Mouse (Mus musculus): ENCODE measurements around the gene Lrrc36. TPM values are rescaled to one million over a fixed set of nuclear protein-coding genes. Genes with fewer than 3 reads are reported as not detected.

The Lrrc36 gene
- polyA plus RNA-seq, 1 experiment from 2014 or later = 0.11 TPM

DNA sequence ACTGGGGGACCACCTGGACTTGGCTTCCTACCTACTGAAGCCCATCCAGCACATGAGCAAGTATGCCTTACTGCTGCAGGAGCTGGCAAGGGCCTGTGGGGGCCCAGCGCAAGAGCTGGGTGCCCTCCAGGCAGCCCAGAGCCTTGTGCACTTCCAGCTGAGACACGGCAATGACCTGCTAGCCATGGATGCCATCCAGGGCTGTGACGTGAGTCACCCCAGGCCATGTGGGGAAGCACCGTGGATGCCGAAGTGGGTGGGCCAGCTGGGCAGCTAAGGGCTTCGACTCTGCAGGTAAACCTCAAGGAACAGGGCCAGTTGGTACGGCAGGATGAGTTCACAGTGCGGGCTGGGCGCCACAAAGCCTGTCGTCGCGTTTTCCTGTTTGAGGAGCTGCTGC lies 33.1 kb upstream of the Lrrc36 start:
- DNase-seq (no peak), ATAC-seq (no peak)
- WGBS (ENCODE audit: insufficient replicate concordance) = 68% methylated on average over 12 of the region's 12 CpGs
- no peaks in the 10 kb centered on the region for H3K9me3 ChIP-seq (ENCODE audit: low read length)
- no peak overlapping the region for H3K4me3 ChIP-seq (ENCODE audit: low read depth, low read length)
- no peaks in the 10 kb centered on the region for H3K36me3 ChIP-seq (replicated peaks; ENCODE audit: insufficient read depth, low read length)
- H3K4me2 ChIP-seq (ENCODE audit: low read depth, low read length) = no peak overlapping the region
- no peak for TF ChIP-seq CTCF (IDR thresholded peaks at IDR 0.05; ENCODE audit: low read depth)
- no peak for TF ChIP-seq EP300 (IDR thresholded peaks at IDR 0.05; ENCODE audit: low read depth)
- H3K27me3 ChIP-seq (ENCODE audit: insufficient read depth, low read length) = no peaks in the 10 kb centered on the region
- no peak overlapping the region for H3K27ac ChIP-seq (ENCODE audit: low read depth)
- H3K9ac ChIP-seq (replicated peaks) = no peak overlapping the region
- no peaks in the 10 kb centered on the region for H3K4me1 ChIP-seq (ENCODE audit: insufficient read depth)

GRCm38 (mm10) chr8:105384070-105384469 lies 29.3 kb upstream of the Lrrc36 start:
- no peak for TF ChIP-seq EP300 (IDR thresholded peaks at IDR 0.05; ENCODE audit: low read depth)
- peak; percentile 29; the same call in 1 of the 2 replicates for TF ChIP-seq CTCF (IDR thresholded peaks at IDR 0.05; ENCODE audit: low read depth)
- Histone ChIP-seq H3K4me3 (ENCODE audit: low read depth, low read length) (no peak overlapping the region), H3K27ac (ENCODE audit: low read depth) (no peak overlapping the region), H3K4me2 (ENCODE audit: low read depth, low read length) (no peak overlapping the region), H3K9ac (replicated peaks) (no peak overlapping the region), H3K9me3 (ENCODE audit: low read length) (no peaks in the 10 kb centered on the region), H3K36me3 (replicated peaks; ENCODE audit: insufficient read depth, low read length) (no peaks in the 10 kb centered on the region), H3K4me1 (ENCODE audit: insufficient read depth) (no peaks in the 10 kb centered on the region), H3K27me3 (ENCODE audit: insufficient read depth, low read length) (no peaks in the 10 kb centered on the region)
- 95% methylated on average over 2 of the region's 2 CpGs for WGBS (ENCODE audit: insufficient replicate concordance)
- ATAC-seq = no peak
- DNase-seq = no peak

GRCm38 (mm10) chr8:105387151-105387550 lies 26.2 kb upstream of the Lrrc36 start:
- Histone ChIP-seq H3K4me1 (ENCODE audit: insufficient read depth) (no peaks in the 10 kb centered on the region), H3K4me2 (ENCODE audit: low read depth, low read length) (no peak overlapping the region), H3K27me3 (ENCODE audit: insufficient read depth, low read length) (no peaks in the 10 kb centered on the region), H3K9ac (replicated peaks) (no peak overlapping the region), H3K9me3 (ENCODE audit: low read length) (no peaks in the 10 kb centered on the region), H3K36me3 (replicated peaks; ENCODE audit: insufficient read depth, low read length) (no peaks in the 10 kb centered on the region), H3K4me3 (ENCODE audit: low read depth, low read length) (no peak overlapping the region), H3K27ac (ENCODE audit: low read depth) (no peak overlapping the region)
- DNase-seq (no peak), ATAC-seq (no peak)
- 50% methylated on average over 1 of the region's 1 CpGs for WGBS (ENCODE audit: insufficient replicate concordance)
- TF ChIP-seq EP300 (IDR thresholded peaks at IDR 0.05; ENCODE audit: low read depth) (no peak), CTCF (IDR thresholded peaks at IDR 0.05; ENCODE audit: low read depth) (no peak)

GRCm38 (mm10) chr8:105389096-105389495 lies 24.3 kb upstream of the Lrrc36 start:
- Histone ChIP-seq H3K4me1 (ENCODE audit: insufficient read depth) (no peaks in the 10 kb centered on the region), H3K27me3 (ENCODE audit: insufficient read depth, low read length) (no peaks in the 10 kb centered on the region), H3K27ac (ENCODE audit: low read depth) (no peak overlapping the region), H3K36me3 (replicated peaks; ENCODE audit: insufficient read depth, low read length) (no peaks in the 10 kb centered on the region), H3K9ac (replicated peaks) (no peak overlapping the region), H3K4me3 (ENCODE audit: low read depth, low read length) (no peak overlapping the region), H3K9me3 (ENCODE audit: low read length) (no peaks in the 10 kb centered on the region), H3K4me2 (ENCODE audit: low read depth, low read length) (no peak overlapping the region)
- WGBS (ENCODE audit: insufficient replicate concordance) = 64% methylated on average over 6 of the region's 6 CpGs
- no peak for ATAC-seq
- no peak for TF ChIP-seq CTCF (IDR thresholded peaks at IDR 0.05; ENCODE audit: low read depth)
- TF ChIP-seq EP300 (IDR thresholded peaks at IDR 0.05; ENCODE audit: low read depth) = no peak
- DNase-seq = no peak

DNA sequence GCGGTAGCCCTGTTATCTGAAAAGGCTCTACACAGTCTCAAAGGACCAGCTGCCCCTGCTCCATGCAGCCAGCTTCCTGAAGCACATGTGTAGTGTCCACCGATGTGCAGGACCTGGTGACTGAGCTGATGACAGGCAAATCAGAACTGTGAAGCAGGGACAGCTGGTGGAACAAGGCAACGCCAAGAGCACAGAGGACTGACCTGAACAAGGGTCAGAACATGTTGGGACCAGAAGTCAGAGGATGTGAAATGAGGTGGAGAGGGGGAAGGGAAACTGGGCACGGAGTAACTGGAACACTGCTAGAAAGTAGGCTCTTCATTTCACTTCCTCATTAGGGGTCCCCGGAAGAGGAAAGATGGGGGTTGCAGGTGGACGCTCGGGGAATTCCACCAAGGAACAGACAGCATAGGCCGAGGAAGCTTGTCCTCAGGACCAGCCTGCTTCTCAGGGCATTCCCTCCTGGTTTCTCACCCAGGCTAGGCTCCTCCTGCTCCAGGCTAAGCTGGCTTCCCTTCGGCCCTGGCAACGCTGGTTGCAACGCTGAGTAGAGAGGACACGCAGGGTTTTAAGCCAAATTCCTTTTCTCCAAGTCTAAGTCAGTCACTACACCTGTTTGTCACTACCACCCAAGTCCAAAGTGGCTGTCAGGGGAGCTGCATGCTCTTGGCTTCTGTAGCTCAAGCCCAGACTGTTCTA lies 20.1 kb upstream of the Lrrc36 start:
- Histone ChIP-seq H3K4me3 (ENCODE audit: low read depth, low read length) (no peak overlapping the region), H3K36me3 (replicated peaks; ENCODE audit: insufficient read depth, low read length) (no peaks in the 10 kb centered on the region), H3K4me1 (ENCODE audit: insufficient read depth) (no peaks in the 10 kb centered on the region), H3K27ac (ENCODE audit: low read depth) (no peak overlapping the region), H3K27me3 (ENCODE audit: insufficient read depth, low read length) (no peaks in the 10 kb centered on the region), H3K9me3 (ENCODE audit: low read length) (no peaks in the 10 kb centered on the region), H3K4me2 (ENCODE audit: low read depth, low read length) (no peak overlapping the region), H3K9ac (replicated peaks) (no peak overlapping the region; the same call in 1 of the 2 replicates)
- TF ChIP-seq CTCF (IDR thresholded peaks at IDR 0.05; ENCODE audit: low read depth) (no peak), EP300 (IDR thresholded peaks at IDR 0.05; ENCODE audit: low read depth) (no peak)
- ATAC-seq = no peak
- DNase-seq = no peak
- WGBS (ENCODE audit: insufficient replicate concordance) = 64% methylated on average over 12 of the region's 12 CpGs

GRCm38 (mm10) chr8:105393915-105394314 lies 19.5 kb upstream of the Lrrc36 start:
- no peak overlapping the region for H3K4me3 ChIP-seq (ENCODE audit: low read depth, low read length)
- TF ChIP-seq CTCF (IDR thresholded peaks at IDR 0.05; ENCODE audit: low read depth) = no peak
- no peak for TF ChIP-seq EP300 (IDR thresholded peaks at IDR 0.05; ENCODE audit: low read depth)
- no peak overlapping the region for H3K4me2 ChIP-seq (ENCODE audit: low read depth, low read length)
- no peak overlapping the region for H3K9ac ChIP-seq (replicated peaks)
- H3K27ac ChIP-seq (ENCODE audit: low read depth) = no peak overlapping the region
- no peaks in the 10 kb centered on the region for H3K9me3 ChIP-seq (ENCODE audit: low read length)
- DNase-seq = no peak
- H3K4me1 ChIP-seq (ENCODE audit: insufficient read depth) = no peaks in the 10 kb centered on the region
- no peaks in the 10 kb centered on the region for H3K36me3 ChIP-seq (replicated peaks; ENCODE audit: insufficient read depth, low read length)
- no peak for ATAC-seq
- 67% methylated on average over 7 of the region's 7 CpGs for WGBS (ENCODE audit: insufficient replicate concordance)
- H3K27me3 ChIP-seq (ENCODE audit: insufficient read depth, low read length) = no peaks in the 10 kb centered on the region

Data from liver, postnatal 0 days (tissue).